Mouse (Mus musculus): ENCODE results near the gene Wnt3.

GRCm38 (mm10) chr11:103832331-103832730 is 58.4 kb downstream of the Wnt3 start:
- no peak for TF ChIP-seq CTCF (conservative IDR thresholded peaks at IDR 0.05; ENCODE audit: insufficient read depth, insufficient read length, low read depth, low read length)
- TF ChIP-seq POLR2A (IDR thresholded peaks at IDR 0.05; ENCODE audit: low read depth, low read length), result no peak
